ENCODE assay signal across 9 mouse cellular contexts in the genomic region with DNA sequence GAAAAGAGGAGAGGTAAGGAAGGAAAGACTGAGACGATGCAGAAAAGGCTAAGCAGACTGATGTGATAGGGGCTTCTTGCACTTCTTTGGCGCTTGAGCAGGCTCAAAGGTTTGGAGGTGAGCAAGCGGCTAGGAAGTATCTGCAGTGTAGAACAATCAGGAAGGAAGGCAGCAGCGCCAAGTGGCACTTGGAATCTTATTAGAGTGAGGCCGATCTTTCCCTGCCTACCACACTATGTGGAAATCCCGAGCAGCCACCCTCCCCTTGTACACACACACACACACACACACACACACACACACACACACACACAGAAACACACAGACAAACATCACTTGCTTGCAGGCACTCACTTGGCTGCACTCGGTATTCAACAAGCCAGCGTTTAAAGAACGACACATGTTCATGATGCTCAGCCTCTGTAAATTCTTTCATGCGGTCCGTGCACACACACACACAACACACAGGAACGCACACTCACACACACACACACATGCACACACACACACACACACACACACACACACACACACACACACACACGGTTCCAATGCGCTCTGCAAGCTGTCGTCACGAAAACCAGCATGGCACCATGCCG. TPM values are rescaled to one million over a fixed set of nuclear protein-coding genes. Genes with fewer than 3 reads are reported as not detected.
A peak's percentile ranks its signal among the peaks of the same experiment; 100 is the strongest.
DNase-seq lines count a peak whose midpoint lies in the region; ATAC-seq lines count a peak whose summit lies in the region.
"Had no signal": no experiment of that assay in that cellular context is flagged by ENCODE, and none has a peak within 500 bp of the region (broad histone marks: within the 10 kb centered on the region; RNA-seq: fewer than 3 reads in every experiment).

No protein-coding gene starts in this region.

- peak overlapping the region; percentile 59 for H3K4me3 ChIP-seq in lung, embryonic 16.5 days (ENCODE audit: low read length)
- peak overlapping the region; percentile 89 for H3K4me3 ChIP-seq in hindbrain, embryonic 15.5 days

- DNase-seq in adrenal gland, adult 2 months: peak; percentile 6
- DNase-seq in adrenal gland, postnatal 36 days: no peak
- no peak for DNase-seq in lung, adult 18-20 months
- peak; percentile 17 for DNase-seq in neural tube, embryonic 10.5 days (ENCODE audit: extremely low spot score, low spot score)
- no peak for DNase-seq in frontal cortex, adult 2 months (ENCODE audit: extremely low spot score in 1 of 2, low spot score in 1 of 2)
- no peak for DNase-seq in gastrocnemius, postnatal 10 days

- H3K4me2 ChIP-seq in lung, embryonic 16.5 days (ENCODE audit: low read depth, low read length): peak overlapping the region; percentile 92
- H3K4me2 ChIP-seq in hindbrain, embryonic 15.5 days: peak overlapping the region; percentile 88

- H3K36me3 ChIP-seq in lung, embryonic 16.5 days (ENCODE audit: control insufficient read depth, insufficient read depth, low read length): no peaks in the 10 kb centered on the region
- no peaks in the 10 kb centered on the region for H3K36me3 ChIP-seq in hindbrain, embryonic 15.5 days

- no peaks in the 10 kb centered on the region for H3K9me3 ChIP-seq in lung, embryonic 16.5 days (ENCODE audit: control insufficient read depth, low read length)
- no peaks in the 10 kb centered on the region for H3K9me3 ChIP-seq in hindbrain, embryonic 15.5 days

- peaks cover 5% of the 10 kb centered on the region; the same call in 1 of the 2 replicates for H3K4me1 ChIP-seq in lung, embryonic 16.5 days (replicated peaks; ENCODE audit: control insufficient read depth, insufficient read depth, low read length)
- peaks cover 8% of the 10 kb centered on the region; the same call in 1 of the 2 replicates for H3K4me1 ChIP-seq in hindbrain, embryonic 15.5 days (replicated peaks)

- H3K9ac ChIP-seq in lung, embryonic 16.5 days (ENCODE audit: low read length): no peak overlapping the region; the same call in 1 of the 2 replicates
- peak overlapping the region; percentile 88 for H3K9ac ChIP-seq in hindbrain, embryonic 15.5 days

- no peak overlapping the region for H3K27ac ChIP-seq in lung, embryonic 16.5 days (ENCODE audit: low read length)
- H3K27ac ChIP-seq in hindbrain, embryonic 15.5 days (replicated peaks): peak overlapping the region; percentile 93
- H3K27ac ChIP-seq: macrophage had no signal

- no peak for ATAC-seq in lung, embryonic 16.5 days (ENCODE audit: low read depth)
- peak; percentile 3; the same call in 1 of the 2 replicates for ATAC-seq in hindbrain, embryonic 15.5 days (ENCODE audit: low FRiP score, low read depth)

- 6% methylated on average over 17 of the region's 17 CpGs for WGBS in lung, embryonic 16.5 days
- 5% methylated on average over 17 of the region's 17 CpGs for WGBS in hindbrain, embryonic 15.5 days

- H3K27me3 ChIP-seq in lung, embryonic 16.5 days (ENCODE audit: control insufficient read depth, insufficient read depth, low read depth, low read length): peaks cover 24% of the 10 kb centered on the region
- no peaks in the 10 kb centered on the region for H3K27me3 ChIP-seq in hindbrain, embryonic 15.5 days

RNA-seq across cellular contexts. Expression of a gene that starts 1.4 kb away (rescaled TPM):
- total RNA-seq in adrenal gland, adult 2 months (2021): 10 to 100 TPM; 13.9 to 14.7 TPM
- 0.36 and 0.37 TPM in 2 replicates for polyA plus RNA-seq in adrenal gland, adult 2 months (2012; rRNA removed)
- 10 to 100 TPM in 1 of 2 experiments, 1 to 10 TPM in 1; 8.5 to 21.8 TPM for total RNA-seq in adrenal gland, postnatal 36 days (2021)
- polyA plus RNA-seq in lung, embryonic 16.5 days (2015; fragmentation: Nextera tagmentation; extraction: Ambion mirVana): 1.5 and 1.6 TPM in 2 replicates
- 3.7 and 4.6 TPM in 2 replicates for polyA plus RNA-seq in hindbrain, embryonic 15.5 days (2015; fragmentation: Nextera tagmentation; extraction: Ambion mirVana)
- polyA plus RNA-seq in frontal cortex, adult 2 months (2012; rRNA removed): 66.8 and 68.6 TPM in 2 replicates
- under 1 TPM; 0.33 to 0.75 TPM for total RNA-seq in gastrocnemius, postnatal 10 days (2021)
- polyA plus RNA-seq: macrophage had no signal

Comparison
In these comparisons a context has a peak if more than half of its experiments do, and no peak if none do; other contexts are left out.
1. DNase-seq: peak in adrenal gland, adult 2 months (single experiment) and neural tube, embryonic 10.5 days (single experiment); none in adrenal gland, postnatal 36 days (0 of 2), lung, adult 18-20 months (0 of 2), frontal cortex, adult 2 months (0 of 2) and gastrocnemius, postnatal 10 days (single experiment).
2. RNA of a gene that starts 1.4 kb away (polyA plus RNA-seq): 66.8 to 68.6 TPM in frontal cortex, adult 2 months; 3.7 to 4.6 TPM in hindbrain, embryonic 15.5 days, 1.5 to 1.6 TPM in lung, embryonic 16.5 days and 0.36 to 0.37 TPM in adrenal gland, adult 2 months; every median in the first group is over 10 times any median in the second.